Mouse (Mus musculus): ENCODE data around the gene Btnl9. TPM values are rescaled to one million over a fixed set of nuclear protein-coding genes. Genes with fewer than 3 reads are reported as not detected.
"Not testable (repeated sequence)": the region's sequence is repeated elsewhere in the genome, so short reads cannot be mapped to it uniquely, and the experiment has no call there.

The Btnl9 gene
- total RNA-seq, 2 experiments from 2014 or later: 0.07 TPM; not detected in 1

DNA sequence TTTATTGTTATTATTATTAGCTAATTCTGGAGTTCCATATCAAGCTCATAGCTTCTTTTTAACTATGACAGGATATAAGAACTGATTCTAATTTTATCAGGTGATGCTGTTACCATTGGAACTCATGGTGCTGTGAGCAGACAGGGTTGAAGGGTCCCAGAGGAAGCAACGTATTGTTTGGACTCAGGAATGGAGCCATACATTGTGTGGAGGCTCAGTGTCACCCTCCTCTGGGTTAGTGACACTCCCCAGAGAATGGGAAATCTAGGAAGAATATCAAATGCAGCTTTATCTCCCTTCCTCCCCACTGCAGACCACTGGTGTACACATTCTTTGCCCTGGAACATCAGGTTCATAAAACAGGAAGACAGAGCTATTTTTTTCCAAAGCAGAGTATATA lies 3.8 kb downstream of the Btnl9 start:
- no peak for DNase-seq (ENCODE audit: low spot score in 2 of 2)

GRCm38 (mm10) chr11:49176047-49176779 lies 10.7 kb downstream of the Btnl9 start:
- DNase-seq (ENCODE audit: low spot score in 2 of 2): not testable (repeated sequence)

DNA sequence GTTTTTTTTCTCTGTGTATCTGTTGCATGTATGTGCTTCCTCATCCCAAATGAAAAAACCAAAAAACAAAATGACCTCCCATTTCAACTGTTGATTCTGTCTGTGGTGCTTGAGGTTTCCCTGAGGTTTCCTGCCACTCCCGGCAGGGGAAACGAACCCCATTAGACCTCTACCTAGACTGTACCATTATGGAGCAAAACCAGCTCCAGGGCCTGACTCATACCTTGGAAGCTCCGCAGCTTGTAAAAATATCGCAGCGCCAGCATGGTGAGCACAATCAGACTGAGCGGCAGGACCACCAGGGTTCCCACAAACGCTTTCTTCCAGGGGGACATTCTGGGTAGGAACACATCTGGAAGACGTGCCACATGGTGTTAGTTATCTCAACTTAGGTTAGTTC lies 11.6 kb downstream of the Btnl9 start:
- DNase-seq (ENCODE audit: low spot score in 2 of 2): no peak

DNA sequence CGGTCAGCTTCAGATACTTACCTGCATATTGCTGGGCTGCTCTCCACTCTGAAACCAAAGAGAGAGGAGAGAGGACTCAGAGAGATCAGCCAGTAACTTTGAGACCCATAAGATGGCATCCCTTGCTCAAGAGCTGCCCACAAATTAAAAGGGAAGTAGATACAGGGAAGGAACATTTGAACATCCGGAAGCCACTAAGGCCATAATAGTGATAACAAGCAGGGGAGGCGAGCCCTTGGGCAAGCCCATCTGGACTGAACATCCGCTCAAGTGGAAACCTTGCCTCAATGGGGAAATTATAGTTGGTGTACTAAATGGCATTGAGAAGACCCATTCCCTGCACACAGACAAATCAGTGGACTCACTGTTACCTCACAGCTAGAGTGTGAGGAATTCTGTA lies 16.4 kb downstream of the Btnl9 start:
- DNase-seq (ENCODE audit: low spot score in 2 of 2): no peak

- no peak for DNase-seq (ENCODE audit: low spot score in 2 of 2)
Observed at GRCm38 (mm10) chr11:49168839-49169611, 17.9 kb downstream of the Btnl9 start.

- no peak for DNase-seq (ENCODE audit: low spot score in 2 of 2)
Observed at GRCm38 (mm10) chr11:49156821-49157814, 29.8 kb downstream of the Btnl9 start.

DNA sequence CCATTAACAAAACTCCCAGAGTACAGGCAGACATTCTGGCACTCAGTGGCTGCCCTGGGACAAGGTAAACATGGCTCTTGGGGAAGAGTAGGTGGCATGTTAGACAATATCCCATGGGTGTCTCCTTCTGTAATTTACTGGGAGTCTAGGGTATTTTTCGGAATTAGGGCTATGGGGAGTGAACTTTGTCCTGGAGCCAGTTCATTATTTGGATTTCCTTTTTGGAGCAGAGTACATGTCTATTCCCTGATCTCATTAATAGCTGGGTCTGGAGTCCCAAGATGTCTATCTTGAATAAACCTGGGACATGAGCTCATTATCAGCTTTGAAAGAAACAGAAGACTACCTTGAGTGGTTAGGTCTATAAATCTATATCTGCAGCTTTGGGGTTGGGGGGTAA lies 32.9 kb downstream of the Btnl9 start, which contains the start of gene Olfr1394:
Gene Olfr1394 (plus strand): TSS at position 301 of the 400 bp plus-strand sequence.
- no peak for DNase-seq (ENCODE audit: low spot score in 2 of 2)

GRCm38 (mm10) chr11:49141974-49142373 lies 45.0 kb downstream of the Btnl9 start, which contains the start of gene Olfr1395:
TSS of gene Olfr1395 (plus strand) at chr11:49142274.
- DNase-seq (ENCODE audit: low spot score in 2 of 2): no peak

DNA sequence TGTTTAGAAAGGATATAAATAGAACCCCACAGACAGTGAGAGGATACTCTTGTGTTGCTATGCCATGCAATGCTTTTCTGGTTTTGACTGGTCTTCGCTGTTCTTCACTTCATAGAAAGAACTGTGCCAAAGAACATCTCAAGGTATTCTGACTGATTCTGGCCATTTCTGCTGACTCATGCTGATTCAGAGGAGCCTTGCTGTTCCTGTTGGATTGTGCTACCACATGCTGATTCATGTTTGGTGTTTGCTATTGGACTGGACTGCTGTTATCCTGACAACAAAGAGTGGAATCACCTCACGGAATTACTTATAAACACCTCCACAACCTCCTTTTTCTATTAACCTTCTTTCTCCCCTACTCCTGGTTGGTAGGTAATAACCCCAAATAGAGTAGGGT lies 62.8 kb downstream of the Btnl9 start:
- no peak for DNase-seq (ENCODE audit: low spot score in 2 of 2)

- DNase-seq (ENCODE audit: low spot score in 2 of 2): no peak
Observed at GRCm38 (mm10) chr11:49119635-49120034, 67.3 kb downstream of the Btnl9 start.

Other genes with a start within 250 kb of the Btnl9 start
- 1 to 10 TPM in 1 of 2 experiments, under 1 TPM in 1; 0.81 to 1.2 TPM for gene Psme2b, start 241.0 kb downstream of the Btnl9 start, total RNA-seq (2021)
- not detected for gene Olfr56, start 208.3 kb downstream of the Btnl9 start, total RNA-seq (2021)
- gene 9930111J21Rik1, start 207.8 kb downstream of the Btnl9 start, total RNA-seq (2021): 1 to 10 TPM in 1 of 2 experiments, under 1 TPM in 1; 0.52 to 1.6 TPM
- not detected for gene Gm12185, start 194.9 kb downstream of the Btnl9 start, total RNA-seq (2021)
- under 1 TPM in 1 of 2 experiments, not detected in 1; 0.30 TPM for gene Tgtp1, start 193.0 kb downstream of the Btnl9 start, total RNA-seq (2021)
- 1 to 10 TPM in 1 of 2 experiments, under 1 TPM in 1; 0.91 to 1.4 TPM for gene 9930111J21Rik2, start 135.9 kb downstream of the Btnl9 start, total RNA-seq (2021)
- gene Tgtp2, start 123.0 kb downstream of the Btnl9 start, total RNA-seq (2021): not detected
- gene Ifi47, start 110.6 kb downstream of the Btnl9 start, total RNA-seq (2021): under 1 TPM; 0.31 to 0.65 TPM
- gene Olfr1396, start 72.3 kb downstream of the Btnl9 start, total RNA-seq (2021): not detected
- gene Olfr1395, start 44.9 kb downstream of the Btnl9 start, total RNA-seq (2021): not detected
- not detected for gene Olfr1394, start 32.8 kb downstream of the Btnl9 start, total RNA-seq (2021)
- 10 to 100 TPM; 28.2 to 35.5 TPM for gene Zfp62, start 16.1 kb upstream of the Btnl9 start, total RNA-seq (2021)
- gene Mgat1, start 57.0 kb upstream of the Btnl9 start, total RNA-seq (2021): 10 to 100 TPM; 48.7 to 50.9 TPM
- gene Olfr1393, start 91.1 kb upstream of the Btnl9 start, total RNA-seq (2021): under 1 TPM; 0.14 to 0.26 TPM
- not detected for gene Olfr1392, start 98.1 kb upstream of the Btnl9 start, total RNA-seq (2021)
- not detected for gene Olfr10, start 117.6 kb upstream of the Btnl9 start, total RNA-seq (2021)
- not detected for gene Olfr1391, start 135.6 kb upstream of the Btnl9 start, total RNA-seq (2021)
- gene Olfr1390, start 148.0 kb upstream of the Btnl9 start, total RNA-seq (2021): not detected
- gene Olfr1389, start 235.9 kb upstream of the Btnl9 start, total RNA-seq (2021): not detected
- gene Olfr1388, start 249.5 kb upstream of the Btnl9 start, total RNA-seq (2021): under 1 TPM; 0.28 to 0.33 TPM

Data from layer of hippocampus, postnatal 14 days (tissue).